Mouse (Mus musculus) kidney, adult 2 months (tissue): ENCODE data around the gene Vwce.

Source experiments
- CTCF ChIP-seq: fragments of 200-500 bp; conservative IDR thresholded peaks from 2 replicates; pipeline ENCODE4 v1.5.1; 2011; ENCODE audit warnings: low read depth, mild to moderate bottlenecking, control low read depth, low read length, moderate library complexity, mixed read lengths; ENCODE audit not compliant: insufficient read depth, insufficient read length
- POLR2A ChIP-seq: fragments of 200-500 bp; IDR thresholded peaks from one replicate; pipeline ENCODE4 v1.6.1; 2011; ENCODE audit warnings: low read depth, low read length, control low read depth

GRCm38 (mm10) chr19:10637840-10638239 lies 3.8 kb downstream of the Vwce start:
- TF ChIP-seq CTCF (no peak), POLR2A (no peak)
